Mouse (Mus musculus): Measurements from ENCODE around the gene Ggact.
A peak's percentile ranks its signal among the peaks of the same experiment; 100 is the strongest.

Gene Ggact

GRCm38 (mm10) chr14:122898550-122898949, 15.0 kb downstream of the Ggact start:
- no peak for DNase-seq

DNA sequence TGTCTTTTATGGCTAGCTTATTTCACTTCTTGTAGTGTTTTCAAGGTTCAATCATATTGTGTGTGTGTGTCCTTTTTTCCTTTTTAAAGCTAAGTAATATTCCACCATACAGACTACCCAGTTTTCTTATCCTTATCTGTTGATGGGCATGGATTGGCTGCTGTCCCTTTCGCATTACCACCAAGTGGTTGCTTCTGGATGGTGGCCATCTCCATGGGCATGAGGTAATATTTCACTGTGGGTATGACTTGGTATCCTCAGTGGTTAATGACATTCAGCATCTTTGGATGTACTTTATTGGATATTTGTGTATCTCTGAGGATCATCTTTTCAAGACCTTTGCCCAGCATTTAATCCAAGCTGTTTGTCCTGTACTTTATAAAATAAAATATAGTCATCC, 17.5 kb downstream of the Ggact start:
- no peak for DNase-seq

DNA sequence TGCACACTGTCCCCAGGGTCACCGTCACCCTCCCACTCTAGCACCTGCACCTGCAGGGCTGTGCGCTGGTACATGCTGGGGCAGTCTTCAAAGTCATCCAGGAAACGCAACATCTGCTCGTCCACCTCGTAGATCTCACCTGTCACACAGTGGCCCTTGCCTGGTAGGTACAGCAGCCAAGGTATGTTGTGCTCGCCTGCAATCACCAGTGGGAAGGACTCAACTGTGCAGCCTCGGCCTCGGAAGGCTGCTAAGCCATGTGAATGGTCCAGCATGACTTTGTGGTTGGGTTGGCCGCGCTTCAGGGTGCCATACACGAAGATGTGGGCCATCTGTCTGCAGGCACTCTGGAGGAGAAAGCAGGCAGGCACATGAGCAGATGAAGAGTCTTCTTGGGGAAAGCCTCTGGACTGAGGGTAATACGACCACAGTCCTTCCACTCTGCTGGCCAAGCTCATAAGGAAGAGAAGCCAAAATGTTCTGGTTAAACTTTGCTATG, 22.0 kb downstream of the Ggact start:
- no peak for DNase-seq

DNA sequence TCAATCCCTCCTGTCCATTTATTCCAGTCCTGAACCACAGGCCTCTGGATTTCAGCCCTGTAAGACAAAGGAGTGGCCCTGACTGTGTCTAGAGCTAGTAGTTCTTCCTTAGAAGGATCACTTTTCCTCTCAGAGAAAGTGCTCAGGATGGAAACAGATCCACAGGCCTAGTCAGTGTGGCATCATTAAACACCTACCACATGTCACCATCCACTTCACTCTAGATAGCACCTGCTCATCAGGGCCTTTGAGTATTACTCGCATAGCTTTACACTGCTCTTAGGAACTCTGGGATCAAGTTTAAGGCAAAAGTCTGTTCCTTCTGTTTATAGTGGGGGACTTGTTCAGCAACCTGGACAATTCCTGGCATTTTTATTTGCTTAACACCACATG, 25.1 kb downstream of the Ggact start:
- no peak for DNase-seq

- DNase-seq = no peak
Observed at GRCm38 (mm10) chr14:122887702-122888479, 25.7 kb downstream of the Ggact start.

- no peak for DNase-seq
Observed at GRCm38 (mm10) chr14:122887278-122887677, 26.3 kb downstream of the Ggact start.

- no peak for DNase-seq
Observed at GRCm38 (mm10) chr14:122885893-122886292, 27.7 kb downstream of the Ggact start.

DNA sequence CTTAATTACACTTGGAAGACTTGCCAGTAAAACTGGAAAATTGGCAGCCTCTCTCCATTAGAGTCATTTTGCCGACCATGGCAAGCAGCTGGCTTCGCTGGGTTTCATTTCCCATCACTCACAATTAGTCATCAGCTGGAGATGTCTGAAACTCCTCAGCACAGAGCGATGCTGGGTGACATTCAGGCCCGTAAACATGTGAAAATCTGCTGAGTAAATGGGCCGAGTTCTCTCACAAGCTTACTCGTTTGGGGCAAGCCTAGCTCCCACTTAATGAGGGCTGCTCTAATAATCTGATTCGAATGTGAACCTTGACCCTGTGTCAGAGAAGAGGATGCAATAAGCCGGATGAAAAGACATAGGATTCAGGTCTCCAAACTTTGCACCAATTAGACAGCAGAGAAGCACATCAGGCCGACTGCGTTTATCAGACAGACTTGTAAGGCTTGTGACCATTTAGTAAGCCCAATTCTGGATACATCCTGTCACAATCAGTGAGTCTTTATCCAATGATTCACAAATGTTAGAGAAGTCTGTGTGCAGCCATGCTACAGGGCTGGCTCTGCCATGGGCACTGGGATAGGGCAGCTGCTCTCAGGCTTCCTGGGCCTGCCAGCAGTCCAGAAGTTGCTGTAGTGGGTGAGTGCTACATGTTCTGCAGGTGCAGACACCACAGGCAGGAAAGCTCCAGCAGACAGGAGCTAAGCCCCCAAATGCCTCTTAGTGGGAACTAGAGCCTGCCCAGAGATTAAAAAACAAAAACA, 29.6 kb downstream of the Ggact start:
- DNase-seq = no peak

DNA sequence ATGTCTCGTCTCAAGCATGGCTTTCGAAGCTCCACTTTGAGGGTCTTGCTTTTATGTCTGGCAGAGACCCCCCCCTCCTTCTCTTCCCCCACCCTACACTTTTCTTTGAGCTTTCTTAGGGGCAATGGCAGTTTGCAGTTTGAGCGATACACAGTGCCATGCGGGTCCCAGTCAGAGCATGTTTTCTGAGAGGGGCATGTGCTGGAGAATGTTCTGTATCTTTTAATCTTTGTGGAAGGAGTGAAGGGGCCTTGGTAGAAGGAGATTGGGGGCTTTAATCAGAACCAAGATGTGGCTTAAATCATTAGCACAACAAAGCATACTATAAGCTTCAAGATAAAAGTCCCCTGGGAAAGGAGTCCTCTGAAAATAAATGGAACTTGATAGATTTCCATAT, 30.1 kb downstream of the Ggact start:
- DNase-seq = no peak

DNA sequence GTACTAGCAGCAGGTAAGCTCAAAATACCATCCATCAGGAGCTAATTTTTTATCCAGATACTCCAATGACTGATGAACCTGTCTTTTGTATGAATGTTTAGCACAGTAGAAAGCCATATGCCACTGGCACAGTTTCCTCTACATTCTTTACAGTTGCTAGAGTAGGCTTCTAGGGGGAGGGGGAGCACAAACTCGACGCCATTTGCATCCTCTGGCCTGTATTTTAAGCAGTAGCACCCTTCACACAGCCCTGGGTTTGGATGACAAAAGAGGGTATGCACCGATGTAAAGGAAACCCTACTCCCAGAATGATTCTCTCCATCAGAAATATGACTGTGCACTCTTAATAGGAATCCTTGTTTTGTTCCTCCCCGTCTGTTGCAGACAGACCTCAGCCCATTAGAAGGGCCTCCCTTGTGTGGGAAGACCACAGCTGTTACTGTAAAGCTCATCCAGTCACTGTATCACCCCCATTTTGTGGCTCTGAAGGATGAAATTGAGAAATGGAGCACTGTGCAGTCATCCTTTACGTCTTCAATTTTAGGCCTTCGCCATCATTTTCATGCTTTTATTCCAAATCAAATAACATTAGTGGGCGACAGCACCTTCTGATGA, 30.7 kb downstream of the Ggact start:
- no peak for DNase-seq

GRCm38 (mm10) chr14:122882201-122882639, 31.3 kb downstream of the Ggact start:
- no peak for DNase-seq

- DNase-seq = no peak
Observed at GRCm38 (mm10) chr14:122881699-122882098, 31.9 kb downstream of the Ggact start.

- no peak for DNase-seq
Observed at GRCm38 (mm10) chr14:122880291-122880690, 33.3 kb downstream of the Ggact start.

DNA sequence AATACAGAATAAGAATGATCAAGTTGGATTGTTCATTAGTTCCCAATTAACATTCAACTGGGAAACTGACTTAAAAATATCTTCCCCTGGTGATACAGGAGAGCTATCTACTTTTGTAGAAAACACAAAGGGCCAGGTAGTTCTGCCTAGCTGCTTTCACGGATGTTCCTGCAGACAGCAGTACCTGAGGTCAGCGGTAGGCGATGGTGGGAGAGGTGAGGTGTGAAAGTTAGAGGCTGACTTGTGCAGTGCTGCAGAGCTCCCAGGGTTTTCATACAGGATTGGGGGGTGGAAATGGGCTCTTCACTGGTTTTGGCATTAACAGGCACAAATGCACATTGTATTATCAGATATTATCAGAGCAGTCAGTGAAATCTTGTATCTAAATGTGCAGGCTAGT, 35.8 kb downstream of the Ggact start:
- DNase-seq = no peak

DNA sequence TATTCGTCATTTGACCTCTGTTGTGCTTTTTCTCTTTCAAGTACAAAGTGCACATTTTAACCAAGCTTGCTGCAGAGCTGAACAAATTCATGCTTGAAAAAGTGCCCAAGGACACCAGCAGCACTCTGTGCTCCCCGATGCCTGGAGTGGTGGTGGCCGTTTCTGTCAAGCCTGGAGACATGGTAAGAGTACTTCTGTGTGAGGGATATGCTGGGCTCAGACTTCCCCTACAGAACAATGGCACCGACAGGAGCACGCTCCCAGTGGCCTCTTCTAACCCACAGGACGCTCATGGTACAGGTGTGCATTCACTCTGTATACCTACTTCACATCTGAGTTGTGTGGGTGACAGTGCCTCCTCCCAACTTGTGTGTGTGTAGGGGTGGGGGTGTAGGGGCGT, 36.8 kb downstream of the Ggact start:
- no peak for DNase-seq

DNA sequence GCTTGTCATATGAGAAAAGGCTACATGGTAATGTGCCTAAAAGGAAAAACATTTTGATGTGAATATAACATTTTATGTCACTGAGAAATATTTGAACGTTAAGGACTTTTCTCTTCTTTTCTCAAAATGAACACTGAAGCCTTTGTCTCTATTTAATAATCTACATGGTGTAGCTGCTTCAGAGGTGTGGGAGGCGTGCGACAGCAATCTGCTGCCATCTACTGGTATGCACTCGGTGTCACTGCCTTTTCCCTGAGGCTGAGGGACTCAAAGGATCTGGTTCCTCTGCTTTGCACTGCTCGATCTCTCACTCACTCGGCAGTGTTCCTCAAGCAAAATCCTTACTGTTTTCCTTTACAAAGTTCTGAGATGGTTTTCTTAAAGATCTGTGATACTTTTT, 37.4 kb downstream of the Ggact start:
- DNase-seq = peak; percentile 58 to 62

DNA sequence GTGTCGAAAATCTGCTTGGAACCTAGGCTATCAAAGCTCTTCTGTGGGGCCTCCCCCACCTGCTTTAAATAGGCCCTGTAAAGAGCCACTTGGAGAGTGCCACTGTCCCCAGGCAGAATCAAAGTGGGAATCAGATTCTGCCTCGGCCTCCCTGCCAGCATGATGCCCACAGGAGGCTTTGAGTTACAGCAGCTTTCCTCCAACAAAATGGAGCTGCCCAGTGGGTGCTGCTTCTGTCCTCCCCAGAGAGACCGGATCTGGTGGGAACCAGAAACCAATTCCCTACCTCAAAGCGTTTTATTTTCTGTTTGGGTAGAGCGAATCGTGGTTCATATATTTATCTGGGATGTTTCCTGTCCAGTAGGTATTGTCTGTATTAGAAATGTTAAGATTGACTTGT, 37.9 kb downstream of the Ggact start:
- DNase-seq = no peak

DNA sequence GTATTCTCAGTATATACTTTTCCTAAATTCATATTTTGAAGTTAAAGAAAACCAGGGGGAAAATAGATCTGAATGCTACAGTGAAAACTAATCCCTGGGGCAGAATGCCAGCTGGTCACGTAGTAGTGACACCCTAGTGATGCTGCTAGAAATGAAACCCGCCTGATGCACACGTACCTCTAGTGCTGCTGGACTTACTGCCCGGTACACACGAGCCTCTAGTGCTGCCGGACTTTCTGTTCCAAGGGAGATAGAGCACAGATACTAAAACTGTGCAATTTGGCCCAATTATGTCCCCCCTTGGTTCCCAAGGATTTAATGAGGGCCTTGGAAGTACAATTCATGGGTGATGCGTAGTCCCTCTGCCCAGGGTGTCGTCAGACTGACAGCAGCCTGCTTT, 38.5 kb downstream of the Ggact start:
- no peak for DNase-seq

DNA sequence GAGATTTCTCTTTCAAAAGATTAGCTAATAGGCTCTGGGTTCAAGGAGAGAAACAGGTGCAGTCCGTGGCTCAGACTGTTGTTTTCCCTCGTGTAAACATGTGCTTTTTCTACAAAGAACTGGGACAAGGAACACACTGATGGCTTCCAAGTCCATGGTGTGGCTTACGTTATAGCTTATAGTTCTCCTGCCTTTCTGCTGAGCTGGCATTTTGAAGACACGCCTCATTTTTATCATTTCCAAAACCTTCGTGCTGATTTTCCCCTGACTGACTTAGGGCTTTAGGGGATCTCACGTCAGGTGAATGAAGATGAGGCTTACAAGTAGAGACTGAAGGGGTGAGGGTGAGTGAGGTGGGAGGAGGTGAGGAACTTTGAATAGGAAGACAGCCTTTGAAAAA, 40.9 kb downstream of the Ggact start:
- DNase-seq = no peak

- no peak for DNase-seq
Observed at GRCm38 (mm10) chr14:122871841-122872580, 41.5 kb downstream of the Ggact start.

GRCm38 (mm10) chr14:122869831-122870230, 43.7 kb downstream of the Ggact start:
- no peak for DNase-seq

- no peak for DNase-seq
Observed at GRCm38 (mm10) chr14:122867531-122868285, 45.8 kb downstream of the Ggact start.

All from thymus, postnatal 36 days (tissue).